ENCODE assay signal across 8 mouse cellular contexts in genomic region chr15:7129944-7130287, GRCm38 (mm10). TPM values are rescaled to one million over a fixed set of nuclear protein-coding genes. Genes with fewer than 3 reads are reported as not detected.
DNase-seq lines count a peak whose midpoint lies in the region; ATAC-seq lines count a peak whose summit lies in the region.

No protein-coding gene starts in this region.

- no peaks in the 10 kb centered on the region for H3K36me3 ChIP-seq in heart, embryonic 11.5 days (ENCODE audit: control insufficient read depth, insufficient read depth, low read length)
- no peaks in the 10 kb centered on the region for H3K36me3 ChIP-seq in heart, embryonic 16.5 days (ENCODE audit: control insufficient read depth, insufficient read depth)
- H3K36me3 ChIP-seq in macrophage (ENCODE audit: inconsistent target), result no peaks in the 10 kb centered on the region

- DNase-seq in heart, adult 8-10 months (ENCODE audit: low spot score), result no peak
- DNase-seq in Muller cell, postnatal 12 days (ENCODE audit: inconsistent ontology term), result peak; percentile 45
- DNase-seq in cerebellum, adult 11-12 months, result no peak
- DNase-seq in spleen, postnatal 14 days (ENCODE audit: low spot score in 2 of 2), result no peak

- no peaks in the 10 kb centered on the region for H3K9me3 ChIP-seq in heart, embryonic 11.5 days (replicated peaks; ENCODE audit: control insufficient read depth, low read length)
- no peaks in the 10 kb centered on the region for H3K9me3 ChIP-seq in heart, embryonic 16.5 days (replicated peaks; ENCODE audit: control insufficient read depth, low read length)

- ATAC-seq in heart, embryonic 11.5 days (replicated peaks; ENCODE audit: insufficient number of reproducible peaks, low FRiP score, low TSS enrichment), result peak; percentile 62
- no peak; the same call in 1 of the 2 replicates for ATAC-seq in heart, embryonic 16.5 days (replicated peaks; ENCODE audit: extremely low read depth, insufficient read depth, low FRiP score)
- ATAC-seq in activated CD4-positive, CD25-positive, alpha-beta regulatory T cell, adult 4 months, result no peak

- H3K27me3 ChIP-seq in heart, embryonic 11.5 days (ENCODE audit: control insufficient read depth, insufficient read depth, low read length), result no peaks in the 10 kb centered on the region
- no peaks in the 10 kb centered on the region for H3K27me3 ChIP-seq in heart, embryonic 16.5 days (ENCODE audit: control insufficient read depth, insufficient read depth, low read length)

- no peaks in the 10 kb centered on the region for H3K79me2 ChIP-seq in macrophage (ENCODE audit: inconsistent target)

- WGBS in heart, embryonic 11.5 days (ENCODE audit: insufficient replicate concordance), result 0% methylated on average over 16 of the region's 16 CpGs
- under 1% methylated on average over 16 of the region's 16 CpGs for WGBS in heart, embryonic 16.5 days
- 2% methylated on average over 16 of the region's 16 CpGs for WGBS in macrophage (ENCODE audit: missing documents)

- peak overlapping the region; percentile 80 for H3K4me2 ChIP-seq in heart, embryonic 11.5 days
- peak overlapping the region; percentile 68 for H3K4me2 ChIP-seq in heart, embryonic 16.5 days (ENCODE audit: low read depth, low read length)

- H3K27ac ChIP-seq in heart, embryonic 11.5 days (ENCODE audit: low read depth, low read length), result peak overlapping the region; percentile 89
- H3K27ac ChIP-seq in heart, embryonic 16.5 days (ENCODE audit: low read length), result peak overlapping the region; percentile 97
- H3K27ac ChIP-seq in macrophage, result no peak overlapping the region

- H3K9ac ChIP-seq in heart, embryonic 11.5 days (ENCODE audit: low read depth, low read length), result peak overlapping the region; percentile 84
- H3K9ac ChIP-seq in heart, embryonic 16.5 days (ENCODE audit: low read length), result peak overlapping the region; percentile 84

- peak overlapping the region; percentile 87 for H3K4me3 ChIP-seq in heart, embryonic 11.5 days (ENCODE audit: low read depth, low read length)
- peak overlapping the region; percentile 69 for H3K4me3 ChIP-seq in heart, embryonic 16.5 days (ENCODE audit: low read length)
- H3K4me3 ChIP-seq in macrophage (ENCODE audit: inconsistent target), result peak overlapping the region; percentile 27

- H3K4me1 ChIP-seq in heart, embryonic 11.5 days (ENCODE audit: control insufficient read depth, insufficient read depth, low read length), result peaks cover 15% of the 10 kb centered on the region
- peaks cover 24% of the 10 kb centered on the region for H3K4me1 ChIP-seq in heart, embryonic 16.5 days (ENCODE audit: control insufficient read depth, insufficient read depth, low read length)

RNA-seq across cellular contexts. Expression of gene Lifr, which starts 39.5 kb away (rescaled TPM):
- polyA plus RNA-seq in heart, embryonic 11.5 days (2014; fragmentation: Nextera tagmentation; extraction: Ambion mirVana), result 22.1 and 31.4 TPM in 2 replicates
- total RNA-seq in heart, adult 8-10 months (2022), result 10 to 100 TPM; 51.5 to 61.6 (median 57.9) TPM
- 22.4 and 24.0 TPM in 2 replicates for polyA plus RNA-seq in heart, embryonic 16.5 days (2015; fragmentation: Nextera tagmentation; extraction: Ambion mirVana)
- total RNA-seq in macrophage (2018; cell fraction: chromatin; rRNA removed), result 10 to 100 TPM in 6 of 26 experiments, 1 to 10 TPM in 18, under 1 TPM in 2; 0.59 to 15.4 (median 5.3) TPM
- 1 to 10 TPM in 22 of 26 experiments, under 1 TPM in 4; 0.85 to 9.4 (median 2.8) TPM for total RNA-seq in macrophage (2018; cell fraction: cytosol; rRNA removed)
- total RNA-seq in macrophage (2018; cell fraction: nucleus; rRNA removed), result 10 to 100 TPM in 8 of 26 experiments, 1 to 10 TPM in 17, under 1 TPM in 1; 0.83 to 20.4 (median 5.2) TPM
- 2.0 to 6.5 TPM (median 2.1 TPM) in 3 replicates for polyA plus RNA-seq in macrophage (2018)
- polyA plus RNA-seq in activated CD4-positive, CD25-positive, alpha-beta regulatory T cell, adult 4 months (2017; shearing (Covaris generic)), result under 1 TPM in 1 of 2 experiments, not detected in 1; 0.09 TPM

Comparison
In these comparisons a context has a peak if more than half of its experiments do, and no peak if none do; other contexts are left out.
1. H3K4me3 ChIP-seq: peak in every context shown above with its lines; median percentile 87 in heart, embryonic 11.5 days; 69 in heart, embryonic 16.5 days; 27 in macrophage.